Mouse (Mus musculus): Measurements from ENCODE around the gene Crp. TPM values are rescaled to one million over a fixed set of nuclear protein-coding genes. Genes with fewer than 3 reads are reported as not detected.

The Crp gene
- polyA plus RNA-seq (2015; fragmentation: Nextera tagmentation; extraction: Ambion mirVana): 0.09 and 0.13 TPM in 2 replicates

- no peaks in the 10 kb centered on the region for H3K27me3 ChIP-seq (ENCODE audit: control insufficient read depth, insufficient read depth, low read length)
- no peak within 1 kb of the TSS for H3K9ac ChIP-seq (ENCODE audit: low read length)
- no peaks in the 10 kb centered on the region for H3K9me3 ChIP-seq (replicated peaks; ENCODE audit: control insufficient read depth, low read length)
- H3K4me1 ChIP-seq (ENCODE audit: control insufficient read depth, insufficient read depth, low read length): no peaks in the 10 kb centered on the region
- WGBS: 81% methylated on average over 4 of the region's 4 CpGs
- ATAC-seq (replicated peaks; ENCODE audit: extremely low read depth, insufficient read depth, low FRiP score): no peak
- no peaks in the 10 kb centered on the region for H3K36me3 ChIP-seq (ENCODE audit: control insufficient read depth, insufficient read depth)
- H3K4me2 ChIP-seq (ENCODE audit: low read depth, low read length): no peak within 1 kb of the TSS
- H3K4me3 ChIP-seq (ENCODE audit: low read length): no peak within 1 kb of the TSS
- no peak within 1 kb of the TSS for H3K27ac ChIP-seq (ENCODE audit: low read length)
These were observed at the start of gene Crp for GRCm38 (mm10) chr1:172697844-172698243. Gene Crp (plus strand): TSS chr1:172698055.

GRCm38 (mm10) chr1:172649396-172649795 lies 48.5 kb upstream of the Crp start:
- ATAC-seq (replicated peaks; ENCODE audit: extremely low read depth, insufficient read depth, low FRiP score): no peak
- H3K27ac ChIP-seq (ENCODE audit: low read length): no peak overlapping the region

GRCm38 (mm10) chr1:172650519-172651287 lies 47.2 kb upstream of the Crp start:
- Histone ChIP-seq H3K9ac (ENCODE audit: low read length) (no peak overlapping the region), H3K27me3 (ENCODE audit: control insufficient read depth, insufficient read depth, low read length) (no peaks in the 10 kb centered on the region), H3K27ac (ENCODE audit: low read length) (no peak overlapping the region), H3K4me2 (ENCODE audit: low read depth, low read length) (no peak overlapping the region), H3K4me3 (ENCODE audit: low read length) (no peak overlapping the region), H3K4me1 (ENCODE audit: control insufficient read depth, insufficient read depth, low read length) (peaks cover 29% of the 10 kb centered on the region), H3K36me3 (ENCODE audit: control insufficient read depth, insufficient read depth) (no peaks in the 10 kb centered on the region), H3K9me3 (replicated peaks; ENCODE audit: control insufficient read depth, low read length) (no peaks in the 10 kb centered on the region)
- peak; percentile 45; the same call in 1 of the 2 replicates for ATAC-seq (replicated peaks; ENCODE audit: extremely low read depth, insufficient read depth, low FRiP score)
- WGBS: 55% methylated on average over 8 of the region's 8 CpGs

More at GRCm38 (mm10) chr1:172649396-172649795, 48.5 kb upstream of the Crp start:
- Histone ChIP-seq H3K36me3 (ENCODE audit: control insufficient read depth, insufficient read depth) (no peaks in the 10 kb centered on the region), H3K27me3 (ENCODE audit: control insufficient read depth, insufficient read depth, low read length) (no peaks in the 10 kb centered on the region), H3K4me3 (ENCODE audit: low read length) (no peak overlapping the region), H3K4me1 (ENCODE audit: control insufficient read depth, insufficient read depth, low read length) (peaks cover 29% of the 10 kb centered on the region), H3K9me3 (replicated peaks; ENCODE audit: control insufficient read depth, low read length) (no peaks in the 10 kb centered on the region), H3K4me2 (ENCODE audit: low read depth, low read length) (no peak overlapping the region), H3K9ac (ENCODE audit: low read length) (no peak overlapping the region)
- WGBS: 42% methylated on average over 9 of the region's 9 CpGs

- Histone ChIP-seq H3K4me2 (ENCODE audit: low read depth, low read length) (no peak overlapping the region), H3K36me3 (ENCODE audit: control insufficient read depth, insufficient read depth) (no peaks in the 10 kb centered on the region), H3K27me3 (ENCODE audit: control insufficient read depth, insufficient read depth, low read length) (no peaks in the 10 kb centered on the region), H3K4me3 (ENCODE audit: low read length) (no peak overlapping the region), H3K27ac (ENCODE audit: low read length) (no peak overlapping the region), H3K9ac (ENCODE audit: low read length) (no peak overlapping the region), H3K9me3 (replicated peaks; ENCODE audit: control insufficient read depth, low read length) (no peaks in the 10 kb centered on the region), H3K4me1 (ENCODE audit: control insufficient read depth, insufficient read depth, low read length) (peaks cover 29% of the 10 kb centered on the region)
- no peak for ATAC-seq (replicated peaks; ENCODE audit: extremely low read depth, insufficient read depth, low FRiP score)
- 80% methylated on average over 10 of the region's 10 CpGs for WGBS
These were observed 46.4 kb upstream of the Crp start for GRCm38 (mm10) chr1:172651288-172651987.

- Histone ChIP-seq H3K9me3 (replicated peaks; ENCODE audit: control insufficient read depth, low read length) (no peaks in the 10 kb centered on the region), H3K27me3 (ENCODE audit: control insufficient read depth, insufficient read depth, low read length) (no peaks in the 10 kb centered on the region), H3K36me3 (ENCODE audit: control insufficient read depth, insufficient read depth) (no peaks in the 10 kb centered on the region), H3K4me2 (ENCODE audit: low read depth, low read length) (no peak overlapping the region; the same call in 1 of the 2 replicates), H3K4me3 (ENCODE audit: low read length) (no peak overlapping the region), H3K4me1 (ENCODE audit: control insufficient read depth, insufficient read depth, low read length) (peaks cover 28% of the 10 kb centered on the region), H3K9ac (ENCODE audit: low read length) (no peak overlapping the region), H3K27ac (ENCODE audit: low read length) (no peak overlapping the region)
- 53% methylated on average over 18 of the region's 18 CpGs for WGBS
- no peak for ATAC-seq (replicated peaks; ENCODE audit: extremely low read depth, insufficient read depth, low FRiP score)
These were observed 45.7 kb upstream of the Crp start for GRCm38 (mm10) chr1:172652040-172652662.

GRCm38 (mm10) chr1:172653900-172654299 lies 44.0 kb upstream of the Crp start:
- 37% methylated on average over 6 of the region's 6 CpGs for WGBS
- ATAC-seq (replicated peaks; ENCODE audit: extremely low read depth, insufficient read depth, low FRiP score): peak; percentile 53; the same call in 1 of the 2 replicates
- H3K4me1 ChIP-seq (ENCODE audit: control insufficient read depth, insufficient read depth, low read length): peaks cover 23% of the 10 kb centered on the region

GRCm38 (mm10) chr1:172657266-172657665 lies 40.6 kb upstream of the Crp start:
- no peak overlapping the region for H3K9ac ChIP-seq (ENCODE audit: low read length)
- no peaks in the 10 kb centered on the region for H3K9me3 ChIP-seq (replicated peaks; ENCODE audit: control insufficient read depth, low read length)
- WGBS: 68% methylated on average over 3 of the region's 3 CpGs
- no peak overlapping the region for H3K4me2 ChIP-seq (ENCODE audit: low read depth, low read length)
- no peak overlapping the region for H3K27ac ChIP-seq (ENCODE audit: low read length)
- no peaks in the 10 kb centered on the region for H3K36me3 ChIP-seq (ENCODE audit: control insufficient read depth, insufficient read depth)
- no peak for ATAC-seq (replicated peaks; ENCODE audit: extremely low read depth, insufficient read depth, low FRiP score)
- no peaks in the 10 kb centered on the region for H3K27me3 ChIP-seq (ENCODE audit: control insufficient read depth, insufficient read depth, low read length)
- no peak overlapping the region for H3K4me3 ChIP-seq (ENCODE audit: low read length)
- peaks cover 12% of the 10 kb centered on the region for H3K4me1 ChIP-seq (ENCODE audit: control insufficient read depth, insufficient read depth, low read length)

More at GRCm38 (mm10) chr1:172653900-172654299, 44.0 kb upstream of the Crp start:
- Histone ChIP-seq H3K9ac (ENCODE audit: low read length) (no peak overlapping the region), H3K9me3 (replicated peaks; ENCODE audit: control insufficient read depth, low read length) (no peaks in the 10 kb centered on the region), H3K36me3 (ENCODE audit: control insufficient read depth, insufficient read depth) (no peaks in the 10 kb centered on the region), H3K4me3 (ENCODE audit: low read length) (no peak overlapping the region), H3K4me2 (ENCODE audit: low read depth, low read length) (peak overlapping the region; percentile 12), H3K27me3 (ENCODE audit: control insufficient read depth, insufficient read depth, low read length) (no peaks in the 10 kb centered on the region), H3K27ac (ENCODE audit: low read length) (0 out of 2 replicates have a peak overlapping the region, but pooled peaks have one; percentile 46)

GRCm38 (mm10) chr1:172659688-172660087 lies 38.2 kb upstream of the Crp start:
- Histone ChIP-seq H3K4me1 (ENCODE audit: control insufficient read depth, insufficient read depth, low read length) (no peaks in the 10 kb centered on the region), H3K27ac (ENCODE audit: low read length) (0 out of 2 replicates have a peak overlapping the region, but pooled peaks have one; percentile 3), H3K9me3 (replicated peaks; ENCODE audit: control insufficient read depth, low read length) (no peaks in the 10 kb centered on the region), H3K9ac (ENCODE audit: low read length) (no peak overlapping the region), H3K27me3 (ENCODE audit: control insufficient read depth, insufficient read depth, low read length) (no peaks in the 10 kb centered on the region), H3K4me3 (ENCODE audit: low read length) (no peak overlapping the region), H3K4me2 (ENCODE audit: low read depth, low read length) (no peak overlapping the region), H3K36me3 (ENCODE audit: control insufficient read depth, insufficient read depth) (no peaks in the 10 kb centered on the region)
- ATAC-seq (replicated peaks; ENCODE audit: extremely low read depth, insufficient read depth, low FRiP score): peak; percentile 55; the same call in 1 of the 2 replicates
- WGBS: 61% methylated on average over 8 of the region's 8 CpGs
